Mouse (Mus musculus): ENCODE measurements around the gene Pus1. TPM values are rescaled to one million over a fixed set of nuclear protein-coding genes. Genes with fewer than 3 reads are reported as not detected.

Gene Pus1
- polyA plus RNA-seq, 1 experiment from 2014 or later: 48.4 TPM

- Histone ChIP-seq H3K27ac (no peak overlapping the region), H3K36me3 (replicated peaks) (peaks cover 98% of the 10 kb centered on the region), H3K9me3 (no peaks in the 10 kb centered on the region), H3K4me1 (peaks cover 15% of the 10 kb centered on the region), H3K4me3 (no peak overlapping the region), H3K27me3 (ENCODE audit: poor library complexity, severe bottlenecking) (no peaks in the 10 kb centered on the region)
- DNase-seq (ENCODE audit: extremely low spot score, low spot score): no peak
Observed at GRCm38 (mm10) chr5:110802809-110803208, 22.4 kb upstream of the Pus1 start.

- H3K4me1 ChIP-seq: peaks cover 8% of the 10 kb centered on the region
- DNase-seq (ENCODE audit: extremely low spot score, low spot score): no peak
- no peak overlapping the region for H3K4me3 ChIP-seq
- H3K27me3 ChIP-seq (ENCODE audit: poor library complexity, severe bottlenecking): no peaks in the 10 kb centered on the region
- H3K27ac ChIP-seq: no peak overlapping the region
- WGBS: 89% methylated on average over 4 of the region's 4 CpGs
- H3K36me3 ChIP-seq (replicated peaks): peaks cover 98% of the 10 kb centered on the region
- no peaks in the 10 kb centered on the region for H3K9me3 ChIP-seq
Observed at GRCm38 (mm10) chr5:110802186-110802585, 21.7 kb upstream of the Pus1 start.

- H3K27me3 ChIP-seq (ENCODE audit: poor library complexity, severe bottlenecking): no peaks in the 10 kb centered on the region
- no peaks in the 10 kb centered on the region; the same call in 1 of the 2 replicates for H3K4me1 ChIP-seq
- H3K27ac ChIP-seq: no peak overlapping the region
- 94% methylated on average over 3 of the region's 3 CpGs for WGBS
- H3K9me3 ChIP-seq: no peaks in the 10 kb centered on the region
- H3K36me3 ChIP-seq (replicated peaks): peaks cover 98% of the 10 kb centered on the region
- no peak overlapping the region for H3K4me3 ChIP-seq
- no peak for DNase-seq (ENCODE audit: extremely low spot score, low spot score)
Observed at GRCm38 (mm10) chr5:110801036-110801624, 20.7 kb upstream of the Pus1 start.

GRCm38 (mm10) chr5:110797696-110798095, 17.2 kb upstream of the Pus1 start:
- DNase-seq (ENCODE audit: extremely low spot score, low spot score): no peak
- peaks cover 100% of the 10 kb centered on the region for H3K36me3 ChIP-seq (replicated peaks)
- WGBS: 96% methylated on average over 4 of the region's 4 CpGs

GRCm38 (mm10) chr5:110794363-110794762, 13.9 kb upstream of the Pus1 start:
- Histone ChIP-seq H3K9me3 (no peaks in the 10 kb centered on the region), H3K4me1 (no peaks in the 10 kb centered on the region), H3K27me3 (ENCODE audit: poor library complexity, severe bottlenecking) (no peaks in the 10 kb centered on the region), H3K36me3 (replicated peaks) (peaks cover 100% of the 10 kb centered on the region), H3K4me3 (no peak overlapping the region), H3K27ac (no peak overlapping the region)
- DNase-seq (ENCODE audit: extremely low spot score, low spot score): no peak
- WGBS: 92% methylated on average over 7 of the region's 7 CpGs

More at GRCm38 (mm10) chr5:110797696-110798095, 17.2 kb upstream of the Pus1 start:
- Histone ChIP-seq H3K27me3 (ENCODE audit: poor library complexity, severe bottlenecking) (no peaks in the 10 kb centered on the region), H3K27ac (no peak overlapping the region), H3K4me1 (no peaks in the 10 kb centered on the region), H3K4me3 (no peak overlapping the region), H3K9me3 (no peaks in the 10 kb centered on the region)

- Histone ChIP-seq H3K9me3 (no peaks in the 10 kb centered on the region), H3K4me3 (no peak overlapping the region), H3K4me1 (no peaks in the 10 kb centered on the region), H3K36me3 (replicated peaks) (peaks cover 92% of the 10 kb centered on the region), H3K27me3 (ENCODE audit: poor library complexity, severe bottlenecking) (no peaks in the 10 kb centered on the region), H3K27ac (no peak overlapping the region)
- peak; percentile 35 for DNase-seq (ENCODE audit: extremely low spot score, low spot score)
- 63% methylated on average over 5 of the region's 5 CpGs for WGBS
Observed at GRCm38 (mm10) chr5:110788684-110789083, 8.2 kb upstream of the Pus1 start.

GRCm38 (mm10) chr5:110786081-110786835, 5.8 kb upstream of the Pus1 start:
- no peaks in the 10 kb centered on the region for H3K27me3 ChIP-seq (ENCODE audit: poor library complexity, severe bottlenecking)
- DNase-seq (ENCODE audit: extremely low spot score, low spot score): no peak
- WGBS: 86% methylated on average over 11 of the region's 11 CpGs
- no peaks in the 10 kb centered on the region for H3K4me1 ChIP-seq
- no peak overlapping the region for H3K4me3 ChIP-seq
- H3K36me3 ChIP-seq (replicated peaks): peaks cover 68% of the 10 kb centered on the region
- H3K9me3 ChIP-seq: no peaks in the 10 kb centered on the region
- no peak overlapping the region for H3K27ac ChIP-seq

GRCm38 (mm10) chr5:110783150-110783549, 2.7 kb upstream of the Pus1 start:
- WGBS: 80% methylated on average over 8 of the region's 8 CpGs

GRCm38 (mm10) chr5:110781529-110782238, 1.2 kb upstream of the Pus1 start:
- no peaks in the 10 kb centered on the region for H3K27me3 ChIP-seq (ENCODE audit: poor library complexity, severe bottlenecking)
- peaks cover 30% of the 10 kb centered on the region for H3K4me1 ChIP-seq
- H3K36me3 ChIP-seq (replicated peaks): peaks cover 45% of the 10 kb centered on the region
- WGBS: 83% methylated on average over 7 of the region's 7 CpGs
- H3K4me3 ChIP-seq: no peak overlapping the region
- no peaks in the 10 kb centered on the region for H3K9me3 ChIP-seq
- no peak overlapping the region for H3K27ac ChIP-seq
- no peak for DNase-seq (ENCODE audit: extremely low spot score, low spot score)

More at GRCm38 (mm10) chr5:110783150-110783549, 2.7 kb upstream of the Pus1 start:
- peaks cover 45% of the 10 kb centered on the region for H3K36me3 ChIP-seq (replicated peaks)
- H3K27ac ChIP-seq: no peak overlapping the region
- H3K4me1 ChIP-seq: peaks cover 28% of the 10 kb centered on the region
- H3K4me3 ChIP-seq: no peak overlapping the region
- H3K9me3 ChIP-seq: no peaks in the 10 kb centered on the region
- no peak for DNase-seq (ENCODE audit: extremely low spot score, low spot score)
- H3K27me3 ChIP-seq (ENCODE audit: poor library complexity, severe bottlenecking): no peaks in the 10 kb centered on the region

GRCm38 (mm10) chr5:110780761-110781528, 486 bp upstream of the Pus1 start:
- peak overlapping the region; percentile 89 for H3K27ac ChIP-seq
- 65% methylated on average over 10 of the region's 10 CpGs for WGBS
- H3K27me3 ChIP-seq (ENCODE audit: poor library complexity, severe bottlenecking): no peaks in the 10 kb centered on the region
- H3K9me3 ChIP-seq: no peaks in the 10 kb centered on the region
- H3K36me3 ChIP-seq (replicated peaks): peaks cover 45% of the 10 kb centered on the region
- DNase-seq (ENCODE audit: extremely low spot score, low spot score): no peak
- peak overlapping the region; percentile 79 for H3K4me3 ChIP-seq
- H3K4me1 ChIP-seq: peaks cover 30% of the 10 kb centered on the region

- 24% methylated on average over 15 of the region's 15 CpGs for WGBS
- Histone ChIP-seq H3K9me3 (no peaks in the 10 kb centered on the region), H3K36me3 (replicated peaks) (peaks cover 49% of the 10 kb centered on the region), H3K4me3 (peak overlapping the region; percentile 79), H3K27me3 (ENCODE audit: poor library complexity, severe bottlenecking) (no peaks in the 10 kb centered on the region), H3K27ac (peak overlapping the region; percentile 89; the same call in 1 of the 2 replicates), H3K4me1 (peaks cover 30% of the 10 kb centered on the region)
- no peak for DNase-seq (ENCODE audit: extremely low spot score, low spot score)
Observed at GRCm38 (mm10) chr5:110779276-110779997, 1.0 kb downstream of the Pus1 start.

- Histone ChIP-seq H3K4me1 (peaks cover 30% of the 10 kb centered on the region), H3K4me3 (no peak overlapping the region), H3K36me3 (replicated peaks) (peaks cover 57% of the 10 kb centered on the region), H3K27me3 (ENCODE audit: poor library complexity, severe bottlenecking) (no peaks in the 10 kb centered on the region), H3K27ac (no peak overlapping the region), H3K9me3 (no peaks in the 10 kb centered on the region)
- no peak for DNase-seq (ENCODE audit: extremely low spot score, low spot score)
- WGBS: 92% methylated on average over 12 of the region's 12 CpGs
Observed at GRCm38 (mm10) chr5:110778263-110778662, 2.2 kb downstream of the Pus1 start.

All from forebrain, embryonic 10.5 days (tissue).